Mouse (Mus musculus): ENCODE measurements at regions not wholly inside any gene's neighbourhood (a gene's known extent, or its start where the extent isn't known, plus 50 kb on each side); places are given as distances from the start of the nearest gene placed in this dataset.

GRCm38 (mm10) chr13:53730259-53730902, 257.5 kb upstream of the Msx2 start:
- TF ChIP-seq EP300 (IDR thresholded peaks at IDR 0.05; ENCODE audit: insufficient read depth, low read depth, low read length), result no peak
- no peak for TF ChIP-seq CTCF (IDR thresholded peaks at IDR 0.05)
- no peak for TF ChIP-seq POLR2A (IDR thresholded peaks at IDR 0.05; ENCODE audit: insufficient read depth, low read depth, low read length)

All from heart, adult 2 months (tissue).